Mouse (Mus musculus): ENCODE data around the gene Myl10.
"Not testable (repeated sequence)": the region's sequence is repeated elsewhere in the genome, so short reads cannot be mapped to it uniquely, and the experiment has no call there.

Gene Myl10

GRCm38 (mm10) chr5:136692784-136693183, at the start of gene Myl10:
Gene Myl10, plus strand, starts transcription at chr5:136693146.
- DNase-seq: no peak

GRCm38 (mm10) chr5:136646731-136647328, 46.1 kb upstream of the Myl10 start:
- DNase-seq: no peak

GRCm38 (mm10) chr5:136649071-136649470, 43.9 kb upstream of the Myl10 start:
- no peak for DNase-seq

DNA sequence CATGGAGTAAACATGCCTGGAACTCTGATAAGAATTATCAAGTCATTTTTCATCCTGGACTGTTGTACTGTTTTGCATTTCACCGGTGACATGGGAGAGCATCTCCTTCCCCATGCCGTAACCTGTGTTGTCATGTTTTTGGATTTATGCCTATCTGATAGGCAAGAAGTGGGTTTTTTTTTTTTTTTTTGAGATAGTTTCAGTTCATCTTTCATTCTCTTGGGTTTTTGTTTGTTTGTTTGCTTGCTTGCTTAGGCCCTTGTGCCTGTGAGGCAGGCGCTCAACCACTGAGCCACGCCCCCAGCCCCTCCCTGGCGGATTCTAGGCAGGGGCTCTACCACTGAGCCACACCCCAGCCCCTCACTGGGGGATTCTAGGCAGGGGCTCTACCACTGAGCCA, 43.3 kb upstream of the Myl10 start:
- no peak for DNase-seq

DNA sequence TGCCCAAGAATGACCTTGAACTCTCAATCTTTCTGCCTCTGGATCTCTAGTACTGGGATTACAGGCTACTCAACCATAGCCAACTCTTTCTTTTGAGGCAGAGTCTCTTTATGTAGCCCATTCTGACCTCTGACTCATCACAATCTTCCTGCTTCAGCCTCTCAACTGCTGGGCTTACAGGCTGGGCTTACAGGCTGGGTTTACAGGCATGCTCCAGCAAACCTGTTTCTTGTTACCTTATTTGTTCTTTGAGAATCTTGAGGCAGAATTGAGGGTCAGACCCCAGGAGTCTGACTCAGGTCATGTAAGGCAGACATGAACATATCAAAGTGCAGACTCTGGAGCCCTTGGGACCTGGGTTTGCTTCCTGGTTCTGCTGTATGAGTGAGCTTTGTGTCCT, 38.5 kb upstream of the Myl10 start:
- no peak for DNase-seq

GRCm38 (mm10) chr5:136656830-136657395, 36.0 kb upstream of the Myl10 start:
- no peak for DNase-seq

- not testable (repeated sequence) for DNase-seq
These were observed 32.2 kb upstream of the Myl10 start for GRCm38 (mm10) chr5:136660721-136661120.

DNA sequence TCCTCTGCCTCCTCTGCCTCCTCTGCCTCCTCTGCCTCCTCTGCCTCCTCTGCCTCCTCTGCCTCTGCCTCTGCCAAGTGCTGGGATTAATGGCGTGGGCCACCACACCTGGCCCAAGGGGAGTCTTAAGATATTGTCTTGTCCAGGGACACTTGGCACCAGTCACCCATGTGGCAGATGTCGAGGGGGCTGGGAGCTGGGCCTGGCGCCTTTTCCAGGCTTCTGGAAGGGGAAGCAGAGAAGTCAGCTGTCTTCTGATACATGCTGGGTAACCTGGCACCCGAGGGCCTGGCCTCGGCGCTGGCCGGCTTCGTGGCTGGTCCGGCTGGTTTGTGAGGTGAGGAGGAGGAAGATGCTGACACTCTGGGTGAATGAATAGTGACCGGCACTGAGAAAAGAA, 30.7 kb upstream of the Myl10 start:
- no peak for DNase-seq

- peak; percentile 13 for DNase-seq
These were observed 30.1 kb upstream of the Myl10 start for GRCm38 (mm10) chr5:136662822-136663221.

- peak; percentile 49 for DNase-seq
These were observed 28.4 kb upstream of the Myl10 start for GRCm38 (mm10) chr5:136664497-136664896.

GRCm38 (mm10) chr5:136676315-136677030, 16.5 kb upstream of the Myl10 start:
- no peak for DNase-seq

GRCm38 (mm10) chr5:136678840-136679348, 14.1 kb upstream of the Myl10 start:
- no peak for DNase-seq

DNA sequence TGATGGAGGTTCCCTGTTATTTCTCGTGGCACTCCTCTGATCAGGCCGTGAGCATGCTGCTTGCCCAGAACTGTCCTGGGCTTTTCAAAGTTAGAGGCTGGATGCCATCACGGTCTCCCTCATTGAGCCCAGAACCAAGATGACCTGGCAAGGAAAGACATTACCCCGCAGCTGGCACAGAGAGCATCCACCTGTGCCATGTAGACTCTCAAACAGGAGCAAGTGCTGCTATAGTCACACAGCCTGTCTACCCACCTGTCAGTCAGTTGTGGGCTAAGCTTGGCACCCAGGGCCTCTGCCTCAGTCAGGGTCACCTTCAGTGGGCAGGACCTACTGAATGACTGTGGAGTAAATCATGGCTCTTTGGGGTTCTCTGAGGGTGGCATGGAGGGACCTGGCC, 6.6 kb upstream of the Myl10 start:
- DNase-seq: no peak

DNA sequence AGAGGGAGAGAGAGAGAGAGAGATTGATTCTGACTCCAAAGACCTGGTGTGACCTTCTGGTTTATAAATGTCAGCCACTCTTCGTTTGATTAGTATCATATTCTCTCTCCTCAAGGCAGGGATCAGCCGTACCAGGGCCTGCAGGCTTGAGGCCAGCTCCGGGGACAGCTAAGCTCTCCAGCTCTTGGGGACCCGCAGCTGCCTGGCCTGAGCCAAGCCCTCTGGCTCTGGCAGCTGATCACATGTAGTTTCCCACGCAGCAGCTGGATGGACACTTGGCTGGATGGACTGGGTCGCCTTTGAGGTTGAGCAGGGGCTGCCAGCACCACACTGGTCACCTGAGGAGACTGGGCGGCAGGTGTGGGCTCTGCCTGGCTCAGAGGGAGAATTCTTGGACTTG, 5.4 kb upstream of the Myl10 start:
- no peak for DNase-seq

DNA sequence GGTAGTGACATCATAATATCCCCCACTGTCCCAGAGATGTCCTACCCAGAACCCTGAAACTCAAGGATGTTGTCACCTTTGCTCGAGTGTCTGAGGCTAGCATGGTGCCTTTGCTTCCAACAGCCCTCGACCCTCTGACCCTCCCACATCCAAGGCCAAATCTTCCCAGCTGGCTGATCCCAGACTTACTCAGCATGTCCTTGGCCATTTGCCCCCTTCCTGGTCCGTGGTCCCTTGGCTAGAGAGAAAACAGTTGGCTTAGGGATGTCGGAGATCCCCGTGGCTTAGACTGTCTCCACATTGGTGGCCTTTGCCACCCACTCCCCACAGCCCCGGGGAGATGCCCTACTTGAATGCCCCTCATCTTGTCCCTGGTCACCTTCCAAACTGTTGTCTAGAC, 4.1 kb upstream of the Myl10 start:
- DNase-seq: no peak

DNA sequence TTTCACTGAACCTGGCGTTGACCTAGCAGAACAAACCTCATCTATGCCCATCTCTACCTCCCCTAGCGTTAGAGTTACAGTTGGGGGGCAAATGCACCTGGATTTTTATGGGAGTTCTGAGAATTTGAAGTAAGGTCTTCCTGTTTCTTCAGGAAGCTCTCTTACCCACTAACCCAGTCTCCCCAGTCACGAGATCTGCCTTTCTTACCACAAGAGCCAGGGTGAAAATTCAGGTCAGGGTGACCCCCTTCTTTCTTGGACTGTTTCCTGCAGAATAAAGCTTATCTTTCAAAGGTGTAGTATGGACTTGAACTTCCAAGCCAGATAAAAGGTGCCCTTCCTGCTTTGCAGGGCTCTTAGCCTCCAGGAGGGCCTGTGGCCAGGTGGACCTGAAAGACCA, 1.8 kb upstream of the Myl10 start:
- DNase-seq: no peak

- no peak for DNase-seq
These were observed 472 bp downstream of the Myl10 start for GRCm38 (mm10) chr5:136693418-136693817.

GRCm38 (mm10) chr5:136694976-136695375, 2.0 kb downstream of the Myl10 start:
- no peak for DNase-seq

DNA sequence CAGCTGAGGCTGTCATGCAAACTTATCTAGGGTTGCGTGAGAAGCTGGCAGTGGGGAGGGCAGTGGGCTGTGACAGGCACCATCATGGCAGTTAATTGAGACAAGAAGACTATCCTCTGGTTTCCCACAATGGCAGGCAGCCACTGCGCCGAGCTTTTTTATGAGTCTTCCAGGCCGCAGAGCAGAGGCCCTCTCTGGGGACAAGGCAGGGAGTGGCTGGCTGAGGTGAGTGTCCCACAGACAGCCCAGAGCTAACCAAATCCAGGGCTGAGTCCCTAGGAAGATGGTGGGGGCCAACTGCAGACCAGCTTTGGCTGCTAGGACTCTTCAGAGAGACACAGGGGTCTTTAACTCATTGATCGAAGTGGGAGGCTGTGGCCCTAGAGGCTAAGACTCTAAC, 3.6 kb downstream of the Myl10 start:
- DNase-seq: no peak

DNA sequence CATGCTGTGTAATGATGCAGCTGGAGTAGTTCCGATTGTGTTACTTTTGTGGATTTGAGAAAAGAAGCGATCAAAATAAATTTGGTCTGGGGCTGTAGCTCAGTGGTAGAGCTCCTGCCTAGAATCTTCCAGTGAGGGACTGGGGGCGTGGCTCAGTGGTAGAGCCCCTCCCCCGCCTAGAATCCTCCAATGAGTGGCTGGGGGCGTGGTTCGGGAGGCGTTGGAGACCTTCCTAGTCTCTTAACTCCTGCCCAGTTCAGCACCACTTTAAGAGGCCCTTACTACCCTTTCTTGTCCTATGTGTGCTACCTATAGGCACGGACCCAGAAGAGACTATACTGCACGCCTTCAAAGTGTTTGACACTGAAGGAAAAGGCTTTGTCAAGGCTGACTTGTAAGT, 4.7 kb downstream of the Myl10 start:
- no peak for DNase-seq

GRCm38 (mm10) chr5:136702159-136702725, 9.3 kb downstream of the Myl10 start:
- DNase-seq: peak; percentile 25

- peak; percentile 47 for DNase-seq
These were observed 10.8 kb downstream of the Myl10 start for GRCm38 (mm10) chr5:136703751-136704150.

- DNase-seq: peak; percentile 10
These were observed 11.2 kb downstream of the Myl10 start for GRCm38 (mm10) chr5:136704151-136704550.

- DNase-seq: no peak
These were observed 12.6 kb downstream of the Myl10 start for GRCm38 (mm10) chr5:136705532-136705931.

Data from kidney, adult 11 months (tissue).